Mouse (Mus musculus): ENCODE measurements around the gene Syndig1. TPM values are rescaled to one million over a fixed set of nuclear protein-coding genes. Genes with fewer than 3 reads are reported as not detected.

Gene Syndig1
- not detected in 2 replicates for polyA plus RNA-seq (2012)

DNA sequence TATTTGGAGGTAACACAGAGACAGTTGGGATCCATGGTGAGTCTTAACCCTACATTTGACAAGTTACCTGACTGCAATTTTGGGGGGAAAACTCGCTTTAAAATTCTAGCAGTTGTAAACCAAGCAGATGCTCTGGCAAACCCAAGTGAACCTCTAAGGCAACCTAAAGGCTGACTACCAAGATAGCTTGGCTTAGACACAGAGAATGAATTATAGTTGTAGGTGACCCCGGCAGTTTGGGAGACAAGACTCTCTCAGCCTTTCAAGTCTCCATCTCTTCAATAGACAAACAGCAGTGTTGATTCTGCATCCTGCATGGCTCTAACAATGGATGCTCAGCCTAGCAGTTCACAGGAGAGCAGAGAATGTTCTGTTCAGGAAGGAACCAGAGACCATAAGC, at the start of gene Syndig1:
Syndig1 (plus strand) TSS at position 301 of the 400 bp plus-strand sequence.
- no peak for TF ChIP-seq GATA1 (IDR thresholded peaks at IDR 0.05; ENCODE audit: low read length)

DNA sequence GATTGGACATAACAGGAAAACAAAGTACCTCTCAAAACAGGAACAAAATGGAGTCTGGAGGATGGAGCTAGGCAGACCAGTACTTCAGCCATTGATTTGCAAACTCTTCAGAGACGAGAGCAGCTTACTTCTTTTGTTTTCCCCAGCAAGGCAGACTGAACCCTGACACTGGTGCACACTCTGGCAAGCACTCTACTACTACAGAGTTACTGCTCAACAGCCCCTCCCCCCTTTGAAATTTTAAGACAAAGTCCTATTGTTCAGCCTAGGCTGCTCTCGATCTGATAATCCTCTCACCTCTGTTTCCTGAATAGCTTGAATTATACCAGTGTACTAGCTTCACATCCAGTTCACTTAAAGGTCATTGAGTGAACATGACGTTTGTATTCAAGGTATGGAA, 30.4 kb upstream of the Syndig1 start:
- no peak for TF ChIP-seq GATA1 (IDR thresholded peaks at IDR 0.05; ENCODE audit: low read length)

DNA sequence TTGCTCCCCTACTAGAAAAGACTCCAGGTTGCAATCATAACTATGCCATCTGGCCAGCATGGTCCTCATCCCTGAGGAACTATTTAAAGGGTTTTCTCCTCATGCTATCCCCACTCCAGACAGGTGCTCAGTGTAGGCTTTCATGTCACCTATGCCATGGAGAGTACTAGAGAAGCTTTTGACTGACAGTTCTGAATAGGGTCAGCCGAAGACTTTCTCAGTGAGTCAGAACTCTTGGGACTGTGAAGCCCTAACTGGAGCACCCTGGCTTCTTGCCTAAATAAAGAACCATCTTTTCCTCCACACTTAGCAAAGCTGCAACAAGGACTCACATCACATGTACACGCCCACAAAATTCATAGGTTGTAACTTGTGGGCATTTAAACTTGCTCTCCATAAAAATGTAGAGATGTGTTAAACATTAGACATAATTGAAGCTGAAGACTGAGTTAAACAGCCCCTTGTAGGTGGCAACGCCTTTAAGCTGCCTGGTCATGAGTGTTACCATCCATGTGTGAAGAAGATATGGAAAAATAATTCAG, 24.3 kb upstream of the Syndig1 start:
- TF ChIP-seq GATA1 (IDR thresholded peaks at IDR 0.05; ENCODE audit: low read length), result no peak

DNA sequence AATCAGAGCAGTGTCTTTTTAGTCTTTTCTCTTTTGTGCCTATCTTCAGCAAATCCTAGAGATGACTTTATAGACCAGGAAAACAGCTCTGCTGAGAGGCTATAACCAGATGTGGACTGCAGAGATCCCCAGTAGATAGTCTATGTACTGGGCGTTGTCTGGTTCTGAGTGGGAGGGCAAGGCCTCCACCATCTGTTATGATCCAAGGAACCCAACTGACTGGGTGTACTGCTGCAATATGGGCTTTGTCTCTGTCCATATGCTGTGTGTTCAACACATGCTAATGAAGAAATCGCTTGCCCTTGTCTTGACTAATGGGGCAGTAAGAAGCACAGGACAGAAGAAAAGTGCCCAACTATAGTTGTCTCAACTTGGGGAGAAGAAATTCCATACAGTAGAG, 23.8 kb upstream of the Syndig1 start:
- TF ChIP-seq GATA1 (IDR thresholded peaks at IDR 0.05; ENCODE audit: low read length), result no peak

DNA sequence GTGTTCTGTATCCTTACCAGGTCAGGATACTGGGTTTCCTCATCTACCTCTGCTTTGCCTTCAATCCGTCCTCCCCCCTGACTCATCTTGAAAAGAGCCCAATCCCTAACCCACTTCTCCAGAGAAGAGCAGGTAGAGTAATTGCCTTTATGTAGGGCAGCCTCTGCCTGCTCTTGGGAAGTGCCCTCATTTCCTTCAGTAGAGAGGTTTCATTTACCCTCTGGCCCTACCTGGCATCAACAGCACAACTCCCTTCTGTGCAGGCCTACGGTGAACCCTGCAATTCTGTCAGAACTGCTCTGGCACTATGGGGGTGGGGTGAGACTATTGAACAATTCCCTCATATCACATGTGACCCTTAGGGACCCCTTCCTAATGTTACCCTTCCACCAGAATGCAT, 16.1 kb upstream of the Syndig1 start:
- TF ChIP-seq GATA1 (IDR thresholded peaks at IDR 0.05; ENCODE audit: low read length), result no peak

GRCm38 (mm10) chr2:149818395-149818794, 10.6 kb upstream of the Syndig1 start:
- TF ChIP-seq GATA1 (IDR thresholded peaks at IDR 0.05; ENCODE audit: low read length), result no peak

DNA sequence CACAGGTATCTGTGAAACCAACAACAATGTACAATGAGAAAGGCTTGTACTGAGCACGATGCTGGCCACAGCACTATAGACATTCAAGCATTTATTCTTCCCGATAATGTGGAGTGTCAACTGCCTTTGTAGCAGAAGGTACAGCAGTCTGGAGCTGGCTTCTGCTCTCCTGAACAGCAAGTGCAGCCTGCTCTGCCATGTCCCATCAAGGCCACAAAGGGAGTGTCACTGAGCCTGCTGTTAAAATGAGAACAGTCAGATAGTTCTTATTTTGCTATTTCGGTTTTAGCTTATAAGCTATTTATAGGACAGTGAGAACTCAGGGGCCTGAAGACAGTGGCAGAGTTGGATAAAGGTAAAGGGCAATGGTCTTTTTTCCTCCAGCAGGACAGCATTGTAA, 9.3 kb upstream of the Syndig1 start:
- no peak for TF ChIP-seq GATA1 (IDR thresholded peaks at IDR 0.05; ENCODE audit: low read length)

DNA sequence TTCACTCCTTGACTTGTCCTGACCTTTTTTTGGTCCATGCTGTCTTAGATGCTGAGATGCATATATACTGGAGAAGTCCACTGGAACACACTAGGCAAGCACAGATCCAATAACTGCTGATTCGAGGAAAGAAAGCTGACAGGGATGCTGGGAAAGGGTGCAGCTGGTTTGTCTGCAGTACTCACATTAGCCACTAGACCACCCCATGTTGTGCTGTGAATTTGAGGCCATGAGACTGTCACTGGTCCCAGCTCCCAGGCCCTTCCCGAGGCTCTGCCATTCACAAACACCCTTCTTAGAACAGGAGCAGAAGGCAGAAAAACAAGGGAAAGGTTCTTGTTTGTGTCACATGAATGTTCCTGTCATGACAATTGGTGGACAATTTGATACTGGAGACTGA, 8.8 kb upstream of the Syndig1 start:
- no peak for TF ChIP-seq GATA1 (IDR thresholded peaks at IDR 0.05; ENCODE audit: low read length)

DNA sequence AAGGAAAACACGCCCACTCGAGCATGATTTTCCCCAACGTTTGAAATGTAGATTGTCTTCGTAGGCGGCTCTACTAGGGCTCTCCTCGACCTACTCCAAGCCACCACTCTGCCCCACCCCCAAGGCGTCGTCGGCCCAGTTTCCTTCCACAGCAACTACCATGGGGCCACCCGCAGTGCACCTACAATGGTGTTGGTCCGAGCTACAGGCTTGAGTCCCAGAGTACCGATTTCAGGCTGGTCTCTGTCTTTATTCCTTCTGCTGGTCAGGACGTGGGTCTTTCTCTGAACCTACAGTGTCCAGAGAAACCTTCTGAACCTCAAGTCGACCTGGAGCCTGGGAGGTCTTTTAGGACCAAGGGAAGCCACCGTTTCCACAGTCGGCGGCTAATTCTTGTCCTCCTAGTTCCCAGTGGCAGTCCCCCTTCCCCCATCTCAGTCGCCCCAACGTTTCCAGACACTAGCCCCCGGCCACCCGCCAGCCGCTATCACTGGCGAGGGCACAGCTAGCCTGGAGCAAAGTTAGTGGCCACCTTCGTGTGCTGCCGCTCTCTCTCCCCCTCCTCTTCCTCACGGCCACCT, 1.0 kb downstream of the Syndig1 start:
- no peak for TF ChIP-seq GATA1 (IDR thresholded peaks at IDR 0.05; ENCODE audit: low read length)

- no peak for TF ChIP-seq GATA1 (IDR thresholded peaks at IDR 0.05; ENCODE audit: low read length)
These were observed 1.8 kb downstream of the Syndig1 start, which contains the start of gene C530025M09Rik for GRCm38 (mm10) chr2:149830536-149831458. Gene C530025M09Rik, minus strand, starts transcription at chr2:149831213.

DNA sequence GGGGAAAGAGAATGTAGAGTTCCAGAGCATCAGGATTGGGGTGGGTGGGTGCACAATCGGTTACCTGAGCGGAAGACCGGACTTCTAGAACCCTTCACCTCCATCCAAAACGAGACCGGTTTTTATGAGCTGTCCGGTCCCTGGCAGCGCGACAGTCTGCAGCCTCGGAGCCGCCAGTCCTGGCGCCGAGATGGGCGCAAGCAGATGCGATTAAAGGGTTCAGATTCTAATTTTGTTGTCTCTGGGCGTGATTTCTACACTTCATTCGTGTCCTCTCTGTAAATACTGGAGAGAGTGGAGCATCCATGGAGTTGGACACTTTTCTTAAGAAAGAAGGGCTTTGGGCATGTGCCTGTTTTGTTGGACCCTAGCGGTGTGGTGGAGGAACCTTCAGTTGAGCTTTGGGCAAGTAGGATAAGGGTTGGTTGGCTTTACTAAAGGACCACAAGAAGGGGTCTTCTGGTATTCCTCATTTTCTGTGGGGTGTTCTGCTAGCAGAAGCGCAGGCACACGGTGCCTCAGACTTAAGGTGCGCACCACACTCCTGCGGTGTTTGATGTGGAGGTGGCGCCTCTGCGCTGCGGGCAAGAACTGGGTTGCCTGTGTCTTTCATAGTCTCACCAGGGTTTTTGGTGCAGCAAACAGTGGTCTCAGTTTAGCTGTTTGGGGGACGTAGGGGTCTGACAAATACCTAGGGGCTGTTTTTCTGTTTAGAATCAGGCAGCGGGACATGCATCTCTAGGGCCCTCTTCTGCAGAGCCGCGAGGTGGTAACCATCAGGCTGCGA, 2.6 kb downstream of the Syndig1 start:
- no peak for TF ChIP-seq GATA1 (IDR thresholded peaks at IDR 0.05; ENCODE audit: low read length)

DNA sequence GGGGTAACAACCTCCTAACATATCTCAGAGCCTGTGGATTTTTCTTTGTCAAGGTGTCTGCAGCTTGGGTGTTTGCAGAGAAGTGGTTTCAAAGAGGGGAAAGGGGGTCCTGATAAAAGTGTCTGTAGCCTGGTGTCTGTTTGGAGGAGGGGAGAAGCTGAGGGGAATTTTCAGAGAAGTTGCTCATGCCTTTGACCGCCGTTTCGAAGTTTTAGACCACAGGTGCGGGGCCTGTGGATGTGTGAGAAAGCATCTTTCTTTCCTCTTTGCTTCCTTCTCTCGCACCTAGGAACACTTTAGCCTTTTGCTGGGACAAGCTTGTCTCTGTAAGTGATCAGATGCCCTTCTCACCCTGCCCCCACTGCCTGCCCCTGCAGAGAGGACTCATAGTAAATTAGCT, 3.3 kb downstream of the Syndig1 start:
- TF ChIP-seq GATA1 (IDR thresholded peaks at IDR 0.05; ENCODE audit: low read length), result no peak

DNA sequence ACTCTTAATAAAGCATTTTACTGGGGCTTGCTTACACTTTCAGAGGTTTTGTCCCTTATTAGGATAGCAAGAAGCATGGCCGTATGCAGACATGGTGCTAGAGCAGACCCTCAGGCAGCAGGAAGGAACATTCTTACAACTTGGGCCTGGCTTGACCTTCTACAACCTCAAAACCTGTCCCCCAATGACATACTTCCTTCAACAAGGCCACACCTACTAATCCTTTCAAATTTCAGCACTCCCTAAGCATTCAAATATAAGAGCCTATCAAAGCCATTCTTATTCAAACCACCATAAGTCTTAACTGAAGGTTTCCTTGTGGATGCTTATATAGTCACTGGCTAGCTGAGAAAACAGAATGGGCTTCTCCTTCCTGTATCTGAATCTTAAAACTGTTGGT, 6.1 kb downstream of the Syndig1 start:
- no peak for TF ChIP-seq GATA1 (IDR thresholded peaks at IDR 0.05; ENCODE audit: low read length)

GRCm38 (mm10) chr2:149836471-149837135, 7.6 kb downstream of the Syndig1 start:
- no peak for TF ChIP-seq GATA1 (IDR thresholded peaks at IDR 0.05; ENCODE audit: low read length)

DNA sequence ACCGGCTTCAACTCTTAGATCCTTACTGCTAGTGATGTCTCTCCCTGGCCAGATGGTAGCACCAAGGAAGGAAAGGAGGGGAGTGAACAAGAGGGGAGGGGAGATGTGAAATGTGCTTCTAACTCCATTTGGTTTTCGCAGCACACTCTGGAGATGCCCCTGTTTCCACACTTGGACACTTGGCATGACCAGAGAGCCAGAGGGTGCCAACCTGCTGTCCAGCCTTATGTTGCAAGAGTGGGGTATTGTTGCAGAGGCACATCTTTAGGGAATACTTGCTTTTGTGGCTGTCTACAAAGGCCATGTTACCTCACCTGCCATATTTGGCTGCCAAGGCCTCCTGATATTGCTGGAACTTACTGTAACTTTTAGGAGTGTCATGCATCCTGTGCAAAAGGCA, 10.7 kb downstream of the Syndig1 start:
- no peak for TF ChIP-seq GATA1 (IDR thresholded peaks at IDR 0.05; ENCODE audit: low read length)

Measured in G1E-ER4 (cell line).